In the genomic region with DNA sequence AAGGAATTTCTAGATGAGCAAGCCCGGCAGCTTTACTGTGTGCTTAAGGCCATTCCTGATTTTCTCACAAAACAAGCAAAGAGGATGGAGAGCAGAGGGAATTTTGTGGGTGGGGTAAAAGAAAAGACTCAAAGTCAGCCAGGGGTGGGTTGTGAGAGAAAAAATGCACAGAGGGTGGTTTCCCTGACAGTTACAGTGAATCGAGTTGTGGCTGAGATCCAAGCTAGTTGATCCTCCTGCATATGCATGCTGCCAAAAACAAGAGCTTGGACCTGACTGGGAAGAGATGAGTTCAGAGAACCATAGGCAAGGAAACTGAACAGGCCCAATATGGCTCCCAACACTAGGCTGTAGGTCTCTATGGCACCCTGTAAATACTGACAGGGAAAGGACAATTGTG, we compare ENCODE assay signal across 11 mouse cellular contexts. TPM values are rescaled to one million over a fixed set of nuclear protein-coding genes. Genes with fewer than 3 reads are reported as not detected.
DNase-seq lines count a peak whose midpoint lies in the region; ATAC-seq lines count a peak whose summit lies in the region.
"Had no signal": no experiment of that assay in that cellular context is flagged by ENCODE, and none has a peak within 500 bp of the region (broad histone marks: within the 10 kb centered on the region; RNA-seq: fewer than 3 reads in every experiment).

No protein-coding gene starts in this region.

- intact Hi-C loops in gastrocnemius, postnatal 36 days (cut with DNase I), result no loop called here

- peak; percentile 10 for DNase-seq in cerebellum, adult 11-12 months
- no peak for DNase-seq in cerebellum, postnatal 36 days
- no peak for DNase-seq in frontal cortex, postnatal 25 days (ENCODE audit: low spot score in 2 of 2)
- peak; percentile 34 for DNase-seq in right cerebral cortex, adult 18-20 months
- DNase-seq in right cerebral cortex, postnatal 25 days, result no peak
- DNase-seq in gastrocnemius, postnatal 36 days, result no peak
- no peak for DNase-seq in Muller cell, postnatal 12 days (ENCODE audit: inconsistent ontology term)
- DNase-seq: adrenal gland, postnatal 14 days; heart, adult 18-20 months; lung, postnatal 10 days had no signal

- ATAC-seq in frontal cortex, adult (ENCODE audit: low TSS enrichment), result peak; percentile 21; the same call in 1 of the 2 replicates

RNA-seq across cellular contexts. Expression of a gene that starts 0.9 kb away (rescaled TPM):
- total RNA-seq in gastrocnemius, postnatal 36 days (2021), result 1 to 10 TPM in 1 of 2 experiments, under 1 TPM in 1; 0.72 to 1.9 TPM

RNA-seq across cellular contexts. Expression of a gene that starts 40.5 kb away (rescaled TPM):
- total RNA-seq in gastrocnemius, postnatal 36 days (2021), result 1 to 10 TPM; 2.3 to 5.3 TPM

Comparison
In these comparisons a context has a peak if more than half of its experiments do, and no peak if none do; other contexts are left out.
1. DNase-seq: peak in cerebellum, adult 11-12 months (single experiment) and right cerebral cortex, adult 18-20 months (single experiment); none in cerebellum, postnatal 36 days (0 of 2), frontal cortex, postnatal 25 days (0 of 2), right cerebral cortex, postnatal 25 days (single experiment), gastrocnemius, postnatal 36 days (0 of 2) and Muller cell, postnatal 12 days (single experiment).